Mouse (Mus musculus): ENCODE results near the gene Pld4. TPM values are rescaled to one million over a fixed set of nuclear protein-coding genes. Genes with fewer than 3 reads are reported as not detected.

Pld4 gene
- total RNA-seq (2021) = 1 to 10 TPM; 1.7 to 4.0 TPM
- long read RNA-seq, experiment 1, partial matches to known transcripts = 1 of 4 reads
- long read RNA-seq, experiment 1, other reads (novel, unspliced or antisense) = 0 of 4 reads
- long read RNA-seq, experiment 2, partial matches to known transcripts = 0 of 2 reads
- long read RNA-seq, experiment 2, other reads (novel, unspliced or antisense) = 1 of 2 reads

DNA sequence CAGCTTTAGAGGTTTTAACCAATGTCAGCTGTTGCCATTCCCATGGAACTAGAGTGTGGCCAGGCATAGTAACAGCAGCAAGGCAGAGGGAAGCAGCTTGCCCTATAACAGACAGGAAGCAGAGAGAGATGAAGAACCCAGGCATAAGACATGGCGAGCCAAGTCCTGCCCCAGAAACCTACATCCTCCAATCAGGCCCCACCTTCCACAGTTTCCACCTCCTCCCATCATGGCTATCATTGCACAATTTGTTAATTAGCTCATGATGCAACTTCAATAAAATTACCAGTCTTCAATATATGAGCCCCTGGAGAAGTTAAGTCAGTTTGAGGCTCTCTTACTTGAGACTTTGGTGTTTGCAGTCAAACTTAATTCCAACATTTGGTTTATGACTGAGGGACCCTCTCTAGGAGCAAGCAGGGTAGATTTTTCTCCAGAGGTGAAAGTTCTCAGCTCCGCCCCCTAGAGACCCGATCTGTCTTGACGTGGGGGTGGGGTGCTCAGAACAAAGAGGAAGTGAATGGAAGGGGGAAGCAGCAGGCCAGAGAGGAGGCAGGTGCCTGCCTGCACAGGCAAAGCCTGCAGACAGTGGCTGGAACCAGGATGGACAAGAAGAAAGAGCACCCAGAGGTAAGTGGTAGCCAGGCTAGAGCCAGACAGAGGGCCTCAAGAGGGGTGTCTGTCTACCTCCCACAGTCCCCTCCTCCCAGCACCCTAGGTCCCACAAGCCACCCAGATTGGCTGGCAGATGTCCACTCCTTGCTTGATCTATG, at the start of gene Pld4:
Gene Pld4 (plus strand): TSS at position 502 of the 773 bp plus-strand sequence.
- H3K4me3 ChIP-seq = peak within 1 kb of the TSS; percentile 49
- DNase-seq = no peak
- intact Hi-C loops (cut with DNase I) = no loop called here
- TF ChIP-seq CTCF (IDR thresholded peaks at IDR 0.05) = no peak
- H3K27ac ChIP-seq = peak within 1 kb of the TSS; percentile 10; the same call in 1 of the 2 replicates

DNA sequence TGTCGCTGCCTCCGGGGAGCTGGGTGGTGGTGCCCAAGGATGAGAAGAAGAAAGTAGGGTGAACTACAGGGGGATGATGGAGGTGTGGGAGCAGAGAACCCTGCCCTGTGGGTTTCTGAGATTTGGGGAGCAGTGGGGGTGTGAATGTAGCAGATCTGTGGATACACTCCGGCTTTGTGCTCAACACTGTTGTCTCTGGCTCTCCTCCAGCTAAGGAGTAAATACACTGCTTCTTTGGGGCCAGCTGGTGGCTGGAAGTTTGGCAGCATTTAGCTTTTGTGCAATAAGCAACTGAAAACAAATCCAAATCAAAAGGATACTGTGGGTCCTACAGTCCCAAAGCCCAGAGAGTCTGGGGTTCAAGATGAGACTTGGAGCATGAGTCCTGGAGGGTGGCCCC, 46.5 kb upstream of the Pld4 start:
- no peak overlapping the region for H3K4me3 ChIP-seq
- TF ChIP-seq CTCF (IDR thresholded peaks at IDR 0.05) = no peak
- no peak overlapping the region for H3K27ac ChIP-seq
- intact Hi-C loops (cut with DNase I) = no loop called here
- no peak for DNase-seq

DNA sequence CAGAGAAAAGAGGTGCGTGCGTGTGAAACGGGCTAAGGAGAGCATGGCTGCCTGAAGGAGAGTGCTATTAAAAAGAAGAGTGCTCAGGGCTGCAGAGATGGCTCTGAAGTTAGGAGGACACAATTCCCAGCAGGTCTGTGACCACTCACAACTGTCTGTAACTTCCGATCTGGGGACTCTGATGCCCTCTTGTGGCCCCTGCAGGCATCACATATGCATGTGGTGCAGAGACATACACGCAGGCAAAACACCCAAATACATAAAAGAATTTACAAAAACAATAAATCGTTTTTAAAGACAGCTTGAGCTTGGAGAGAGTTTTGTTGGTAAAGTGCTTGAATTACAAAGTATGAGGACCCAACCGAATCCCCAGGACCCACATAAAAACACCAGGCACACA, 43.3 kb upstream of the Pld4 start:
- intact Hi-C loops (cut with DNase I) = no loop called here
- no peak for DNase-seq
- peak; percentile 69 for TF ChIP-seq CTCF (IDR thresholded peaks at IDR 0.05)

DNA sequence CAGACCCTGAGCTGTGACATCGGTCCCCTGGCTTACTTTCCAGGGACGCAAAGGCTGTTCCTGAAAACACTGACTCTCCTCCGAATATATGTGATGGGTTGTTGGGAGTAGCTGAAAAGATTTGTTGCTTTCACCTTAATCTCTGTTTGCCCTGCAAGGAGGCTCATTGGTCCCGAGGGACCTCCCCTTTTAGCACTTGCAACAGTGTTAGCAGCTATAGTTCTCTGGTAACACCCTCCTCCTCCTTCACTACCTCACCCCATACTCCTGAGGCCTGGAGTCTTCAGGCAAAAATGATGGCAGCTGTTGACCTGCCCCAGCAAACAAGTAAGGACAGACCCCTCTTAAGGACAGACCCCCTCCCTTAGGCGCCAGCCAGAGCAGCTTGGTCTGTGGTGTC, 41.5 kb upstream of the Pld4 start:
- TF ChIP-seq CTCF (IDR thresholded peaks at IDR 0.05) = no peak
- Histone ChIP-seq H3K4me3 (no peak overlapping the region), H3K27ac (no peak overlapping the region)
- no peak for DNase-seq
- intact Hi-C loops (cut with DNase I) = no loop called here

More for the DNA sequence above, 43.3 kb upstream of the Pld4 start:
- Histone ChIP-seq H3K4me3 (no peak overlapping the region), H3K27ac (no peak overlapping the region)

DNA sequence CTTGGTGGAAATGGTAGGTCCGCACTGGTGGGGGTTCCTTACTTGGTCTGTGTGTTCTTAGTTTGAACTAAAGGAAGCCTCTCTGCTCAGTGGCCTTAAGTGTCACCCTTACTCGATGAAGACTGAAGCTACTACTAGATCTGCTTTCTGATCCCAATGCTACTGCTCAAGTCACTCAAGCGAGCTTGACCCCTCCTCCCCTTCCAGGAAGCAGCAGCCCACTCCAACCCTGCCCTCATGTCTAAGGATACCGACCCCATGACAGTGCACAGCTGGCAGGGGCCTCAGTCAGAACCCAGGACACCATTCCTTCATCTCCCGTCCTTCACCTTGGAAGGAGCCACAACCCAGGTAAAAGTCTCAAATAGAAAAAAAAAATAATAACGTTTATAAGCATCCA, 40.2 kb upstream of the Pld4 start, which contains the start of gene Cep170b:
Gene Cep170b (plus strand): TSS at position 240 of the 400 bp plus-strand sequence.
- intact Hi-C loops (cut with DNase I) = no loop called here
- H3K4me3 ChIP-seq = no peak within 1 kb of the TSS
- no peak for DNase-seq
- H3K27ac ChIP-seq = no peak within 1 kb of the TSS
- no peak for TF ChIP-seq CTCF (IDR thresholded peaks at IDR 0.05)

DNA sequence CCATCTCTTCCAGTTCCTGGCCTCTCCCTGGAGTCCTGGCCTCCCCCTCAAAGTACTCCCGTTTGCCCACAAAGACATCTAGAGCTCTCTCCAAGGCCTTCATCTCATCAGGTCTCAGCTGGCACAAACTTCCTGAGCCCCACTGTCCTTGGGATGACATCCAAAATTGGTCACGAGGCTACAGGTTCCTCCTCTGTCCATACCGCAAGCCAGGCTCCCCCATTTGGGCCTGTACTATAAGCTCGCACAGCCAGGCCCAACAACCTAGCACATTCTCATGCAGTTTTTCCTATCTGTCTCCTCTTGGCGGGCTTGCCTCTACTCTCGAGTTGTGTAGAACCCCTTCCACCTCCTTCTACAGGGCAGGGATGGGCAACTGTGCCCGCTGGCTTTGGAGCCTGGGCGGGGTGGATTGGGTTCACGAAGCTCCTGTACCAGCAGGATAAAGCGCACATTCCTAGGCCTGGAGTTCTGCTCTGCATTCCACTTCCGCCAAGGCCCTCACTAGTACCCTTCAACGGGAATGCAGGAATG, 39.5 kb upstream of the Pld4 start:
- intact Hi-C loops (cut with DNase I) = no loop called here
- H3K27ac ChIP-seq = no peak overlapping the region
- DNase-seq = no peak

DNA sequence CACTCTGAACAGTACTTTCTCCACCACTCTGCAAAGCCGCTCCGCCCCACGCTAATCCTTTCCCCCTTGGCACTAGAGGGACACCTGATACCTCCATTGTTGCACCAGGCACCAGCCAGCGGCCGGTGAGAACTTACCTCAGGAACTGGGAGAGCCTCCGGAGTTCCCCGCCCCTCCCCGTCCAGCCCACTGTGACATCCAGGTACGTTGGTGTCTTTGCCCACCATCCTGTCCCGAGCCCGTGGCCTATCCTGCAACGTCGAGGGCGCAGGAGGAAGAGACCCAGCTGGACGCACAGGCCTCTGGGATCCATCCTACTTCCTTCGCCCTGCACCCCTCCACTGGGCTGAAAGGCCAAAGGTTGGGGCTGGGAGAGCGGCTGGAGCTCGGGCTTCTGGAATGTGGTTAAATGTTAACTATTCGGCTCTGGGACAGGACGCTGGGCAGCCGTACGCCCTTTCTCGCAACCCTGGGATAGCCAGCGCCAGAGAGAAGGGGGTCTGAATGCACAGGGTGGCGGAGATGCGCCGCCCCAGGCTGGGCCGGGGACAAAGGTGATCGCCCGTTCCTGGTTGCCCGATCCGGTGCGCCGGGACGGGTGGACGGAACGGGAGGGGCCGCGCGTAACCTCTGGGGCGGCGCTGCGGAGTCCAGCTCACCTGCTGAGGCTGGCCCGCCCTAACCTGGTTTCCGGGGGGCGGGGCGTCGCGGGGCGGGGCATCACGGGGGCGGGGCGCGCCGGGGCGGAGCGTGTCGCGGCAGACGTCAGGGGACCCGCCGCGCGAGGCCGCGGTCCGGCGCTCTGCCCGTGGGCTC, 38.8 kb upstream of the Pld4 start:
- Histone ChIP-seq H3K27ac (peak overlapping the region; percentile 67), H3K4me3 (peak overlapping the region; percentile 92)
- no peak for DNase-seq
- intact Hi-C loops (cut with DNase I) = no loop called here
- TF ChIP-seq CTCF (IDR thresholded peaks at IDR 0.05) = no peak

More for the DNA sequence above, 39.5 kb upstream of the Pld4 start:
- no peak overlapping the region for H3K4me3 ChIP-seq
- no peak for TF ChIP-seq CTCF (IDR thresholded peaks at IDR 0.05)

DNA sequence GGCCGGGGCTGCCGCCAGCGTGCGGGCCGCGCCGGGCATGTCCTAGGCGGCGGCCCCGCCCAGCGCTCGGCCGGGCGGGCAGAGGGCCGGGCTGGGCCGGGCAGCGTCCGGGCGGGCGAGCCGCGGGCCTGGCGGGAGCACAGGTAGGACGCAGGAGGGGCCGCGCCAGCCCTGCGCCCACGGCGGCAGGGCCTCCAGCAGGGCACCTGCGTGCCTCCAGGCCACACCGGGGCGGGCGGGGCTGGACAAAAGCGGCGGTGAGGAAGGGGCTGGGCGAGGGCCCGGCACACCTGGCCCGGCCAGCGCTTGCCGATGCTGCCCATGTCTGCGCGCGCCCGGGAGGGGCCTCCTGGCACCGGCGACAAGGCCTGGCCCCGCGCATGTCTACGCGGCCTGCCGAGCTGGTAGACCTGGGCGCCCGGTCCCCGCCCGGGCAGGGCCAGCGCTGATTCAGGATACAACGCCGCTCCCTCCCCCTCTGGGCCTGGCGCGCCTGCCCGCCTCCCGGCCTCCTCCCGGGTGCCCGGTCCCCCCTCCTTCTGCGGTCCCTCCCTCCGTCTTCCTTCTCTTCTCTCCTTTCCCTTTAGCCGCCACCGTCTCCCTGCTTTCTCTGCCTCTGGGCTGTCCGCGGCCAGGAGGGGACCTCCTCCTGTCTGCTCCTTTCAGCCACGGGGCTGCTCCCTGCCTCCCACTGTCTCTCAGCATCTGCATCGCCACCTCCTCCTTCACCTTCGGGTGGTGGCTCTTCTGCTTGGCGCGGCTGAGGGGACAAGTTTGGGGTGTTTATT, 38.0 kb upstream of the Pld4 start:
- peak; percentile 83 for DNase-seq
- no peak for TF ChIP-seq CTCF (IDR thresholded peaks at IDR 0.05)
- Histone ChIP-seq H3K4me3 (peak overlapping the region; percentile 92), H3K27ac (peak overlapping the region; percentile 85)
- intact Hi-C loops (cut with DNase I) = no loop called here

DNA sequence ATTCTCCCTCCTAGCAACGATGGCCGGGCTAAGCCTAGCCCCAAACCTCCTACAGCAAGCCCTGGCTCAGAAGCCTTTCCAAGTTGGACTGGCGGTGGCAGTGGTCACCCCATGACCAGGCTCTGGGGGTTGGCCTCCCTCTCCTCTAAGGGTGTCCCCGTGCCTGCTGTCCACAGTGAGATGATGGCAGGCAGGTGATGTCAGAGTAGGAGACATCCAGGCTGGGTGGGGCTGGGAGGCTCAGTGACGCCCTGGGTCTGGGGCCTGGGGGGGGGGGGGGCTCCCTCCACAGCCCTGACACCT, 37.5 kb upstream of the Pld4 start:
- H3K27ac ChIP-seq = peak overlapping the region; percentile 85
- peak overlapping the region; percentile 92 for H3K4me3 ChIP-seq
- intact Hi-C loops (cut with DNase I) = no loop called here
- no peak for TF ChIP-seq CTCF (IDR thresholded peaks at IDR 0.05)
- DNase-seq = no peak

DNA sequence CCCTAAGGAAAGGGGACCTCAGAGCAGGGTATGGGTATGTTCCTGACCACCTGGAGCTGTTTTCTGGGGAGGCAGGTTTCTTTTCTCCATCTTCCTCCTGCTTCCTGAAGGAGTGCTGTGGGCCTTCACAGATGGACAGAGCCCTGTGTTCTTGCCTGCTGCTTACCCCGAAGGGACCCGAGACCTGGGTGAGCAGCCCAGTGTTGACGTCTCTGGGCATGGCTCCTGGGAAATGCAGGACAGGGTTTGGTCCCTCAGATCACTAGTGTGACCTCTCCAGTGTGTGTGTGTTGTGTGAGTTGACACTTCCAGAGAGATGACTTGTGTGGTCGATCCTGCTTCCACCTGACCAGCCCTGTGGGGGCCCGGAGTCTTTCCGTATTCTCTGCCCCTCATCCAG, 37.0 kb upstream of the Pld4 start:
- no peak overlapping the region; the same call in 1 of the 2 replicates for H3K27ac ChIP-seq
- no peak for TF ChIP-seq CTCF (IDR thresholded peaks at IDR 0.05)
- intact Hi-C loops (cut with DNase I) = no loop called here
- no peak for DNase-seq
- H3K4me3 ChIP-seq = no peak overlapping the region; the same call in 1 of the 2 replicates

DNA sequence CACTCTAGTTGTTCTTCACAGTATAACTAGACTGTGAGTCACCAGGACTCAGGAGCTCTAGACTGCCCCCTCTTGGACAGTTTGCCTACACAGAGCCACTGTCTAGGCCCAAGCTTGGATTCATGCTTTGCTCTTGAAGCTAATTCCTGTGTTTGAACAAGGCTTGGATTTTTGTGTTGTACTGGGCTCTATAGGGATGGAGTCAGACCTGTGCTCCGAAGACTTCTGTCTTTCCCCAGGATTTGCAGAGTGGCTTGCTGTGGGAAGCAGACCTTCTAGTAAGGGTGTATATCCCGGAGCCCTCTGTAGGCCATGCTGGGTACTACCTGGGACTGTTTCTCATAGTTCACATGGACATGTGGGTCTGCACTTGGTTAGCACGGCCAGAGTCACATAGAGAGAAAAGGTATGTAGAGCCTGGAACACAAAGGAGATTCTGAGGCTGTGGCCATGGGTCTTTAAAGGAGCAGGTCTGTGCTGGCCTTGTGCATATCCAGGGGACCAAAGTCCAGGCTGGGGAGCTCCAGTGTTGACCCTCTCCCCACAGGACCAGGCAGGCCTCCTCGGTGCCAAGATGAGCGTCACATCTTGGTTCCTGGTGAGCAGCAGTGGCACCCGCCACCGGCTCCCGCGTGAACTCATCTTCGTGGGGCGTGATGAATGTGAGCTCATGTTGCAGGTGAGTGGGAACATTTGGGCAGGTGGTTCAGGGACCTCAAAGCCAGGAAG, 36.2 kb upstream of the Pld4 start:
- peak; percentile 67 for DNase-seq

More for the DNA sequence above, 36.2 kb upstream of the Pld4 start:
- peak; percentile 58 for TF ChIP-seq CTCF (IDR thresholded peaks at IDR 0.05)
- Histone ChIP-seq H3K4me3 (no peak overlapping the region), H3K27ac (no peak overlapping the region)
- intact Hi-C loops (cut with DNase I) = no loop called here

Measured in gastrocnemius, adult 2 months (tissue).